Comparison of ENCODE assay signal across 9 mouse cellular contexts in the genomic region with DNA sequence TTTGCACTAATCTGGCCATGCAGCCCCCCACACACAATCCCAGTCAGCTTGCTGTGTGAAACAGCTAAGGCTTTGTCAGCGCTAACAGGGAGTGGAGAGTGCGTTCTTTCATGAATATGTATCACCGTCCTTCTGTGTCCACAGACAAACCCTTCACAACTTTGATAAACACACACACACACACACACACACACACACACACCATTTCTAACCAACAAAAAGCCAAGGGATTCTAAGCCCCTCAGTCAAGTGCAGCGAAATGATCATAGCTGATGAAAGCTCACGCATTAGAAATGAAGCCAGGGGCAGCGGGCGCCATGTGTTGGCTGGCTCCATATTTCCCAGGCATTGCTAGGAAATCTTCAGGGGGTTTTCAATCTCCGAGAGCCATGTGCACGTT. TPM values are rescaled to one million over a fixed set of nuclear protein-coding genes. Genes with fewer than 3 reads are reported as not detected.
DNase-seq lines count a peak whose midpoint lies in the region; ATAC-seq and TF ChIP-seq lines count a peak whose summit lies in the region.
"Had no signal": no experiment of that assay in that cellular context is flagged by ENCODE, and none has a peak within 500 bp of the region (broad histone marks: within the 10 kb centered on the region; RNA-seq: fewer than 3 reads in every experiment).

No protein-coding gene starts in this region.

- no peak overlapping the region for H3K9ac ChIP-seq in lung, embryonic 16.5 days (ENCODE audit: low read length)
- H3K9ac ChIP-seq in forebrain, embryonic 13.5 days = peak overlapping the region; percentile 23; the same call in 1 of the 2 replicates
- no peak overlapping the region for H3K9ac ChIP-seq in limb, embryonic 15.5 days
- no peak overlapping the region for H3K9ac ChIP-seq in intestine, postnatal 0 days (ENCODE audit: low read depth, low read length)

- no peak overlapping the region for H3K4me3 ChIP-seq in lung, embryonic 16.5 days (ENCODE audit: low read length)
- peak overlapping the region; percentile 26 for H3K4me3 ChIP-seq in forebrain, embryonic 13.5 days
- H3K4me3 ChIP-seq in limb, embryonic 15.5 days = no peak overlapping the region
- no peak overlapping the region for H3K4me3 ChIP-seq in intestine, postnatal 0 days (ENCODE audit: low read depth, low read length)

- no peak for TF ChIP-seq CTCF in intestine, postnatal 0 days (IDR thresholded peaks at IDR 0.05; ENCODE audit: low read depth)

- 0 out of 2 replicates have a peak overlapping the region, but pooled peaks have one; percentile 0 for H3K4me2 ChIP-seq in lung, embryonic 16.5 days (ENCODE audit: low read depth, low read length)
- H3K4me2 ChIP-seq in forebrain, embryonic 13.5 days = peak overlapping the region; percentile 55
- 0 out of 2 replicates have a peak overlapping the region, but pooled peaks have one; percentile 2 for H3K4me2 ChIP-seq in limb, embryonic 15.5 days
- no peak overlapping the region for H3K4me2 ChIP-seq in intestine, postnatal 0 days (replicated peaks; ENCODE audit: low read depth)

- H3K4me1 ChIP-seq in lung, embryonic 16.5 days (replicated peaks; ENCODE audit: control insufficient read depth, insufficient read depth, low read length) = no peaks in the 10 kb centered on the region
- peaks cover 63% of the 10 kb centered on the region for H3K4me1 ChIP-seq in forebrain, embryonic 13.5 days
- H3K4me1 ChIP-seq in limb, embryonic 15.5 days = 0 out of 2 replicates have a peak, but pooled peaks cover 6% of the 10 kb centered on the region
- H3K4me1 ChIP-seq in intestine, postnatal 0 days (replicated peaks; ENCODE audit: control insufficient read depth, insufficient read depth, low read length) = no peaks in the 10 kb centered on the region

- H3K27me3 ChIP-seq in lung, embryonic 16.5 days (ENCODE audit: control insufficient read depth, insufficient read depth, low read depth, low read length) = peaks cover 9% of the 10 kb centered on the region
- peaks cover 49% of the 10 kb centered on the region for H3K27me3 ChIP-seq in forebrain, embryonic 13.5 days
- peaks cover 50% of the 10 kb centered on the region for H3K27me3 ChIP-seq in limb, embryonic 15.5 days
- no peaks in the 10 kb centered on the region; the same call in 1 of the 2 replicates for H3K27me3 ChIP-seq in intestine, postnatal 0 days (replicated peaks; ENCODE audit: control insufficient read depth, insufficient read depth, low read length)

- H3K27ac ChIP-seq in lung, embryonic 16.5 days (ENCODE audit: low read length) = no peak overlapping the region
- H3K27ac ChIP-seq in forebrain, embryonic 13.5 days = peak overlapping the region; percentile 93
- H3K27ac ChIP-seq in limb, embryonic 15.5 days = no peak overlapping the region
- no peak overlapping the region for H3K27ac ChIP-seq in intestine, postnatal 0 days (ENCODE audit: low read depth, low read length)

- H3K36me3 ChIP-seq in lung, embryonic 16.5 days (ENCODE audit: control insufficient read depth, insufficient read depth, low read length) = no peaks in the 10 kb centered on the region
- no peaks in the 10 kb centered on the region for H3K36me3 ChIP-seq in forebrain, embryonic 13.5 days (ENCODE audit: poor library complexity, severe bottlenecking)
- H3K36me3 ChIP-seq in limb, embryonic 15.5 days = no peaks in the 10 kb centered on the region
- H3K36me3 ChIP-seq in intestine, postnatal 0 days (ENCODE audit: control insufficient read depth, insufficient read depth) = no peaks in the 10 kb centered on the region

- WGBS in lung, embryonic 16.5 days = 29% methylated on average over 9 of the region's 9 CpGs
- WGBS in forebrain, embryonic 13.5 days = 0% methylated on average over 9 of the region's 9 CpGs
- WGBS in limb, embryonic 15.5 days = 21% methylated on average over 9 of the region's 9 CpGs
- WGBS in intestine, postnatal 0 days = 55% methylated on average over 9 of the region's 9 CpGs

- no peak for DNase-seq in lung, postnatal 36 days
- peak; percentile 60 for DNase-seq in retina, postnatal 1 day
- DNase-seq in Muller cell, postnatal 12 days (ENCODE audit: inconsistent ontology term) = no peak
- no peak for DNase-seq in T-cell, adult 2 months (ENCODE audit: low spot score)
- DNase-seq: lung, postnatal 10 days had no signal

- no peaks in the 10 kb centered on the region for H3K9me3 ChIP-seq in lung, embryonic 16.5 days (ENCODE audit: control insufficient read depth, low read length)
- no peaks in the 10 kb centered on the region for H3K9me3 ChIP-seq in forebrain, embryonic 13.5 days (replicated peaks)
- no peaks in the 10 kb centered on the region for H3K9me3 ChIP-seq in limb, embryonic 15.5 days
- no peaks in the 10 kb centered on the region for H3K9me3 ChIP-seq in intestine, postnatal 0 days (ENCODE audit: control insufficient read depth)

- no peak for ATAC-seq in lung, embryonic 16.5 days (ENCODE audit: low read depth)
- peak; percentile 72 for ATAC-seq in forebrain, embryonic 13.5 days
- ATAC-seq in limb, embryonic 15.5 days (ENCODE audit: insufficient number of reproducible peaks, low FRiP score, low TSS enrichment, low read depth) = no peak
- no peak for ATAC-seq in intestine, postnatal 0 days

RNA-seq across cellular contexts. Expression of gene Alpk1, which starts 31.1 kb away (rescaled TPM):
- 1.6 and 2.1 TPM in 2 replicates for polyA plus RNA-seq in lung, embryonic 16.5 days (2015; fragmentation: Nextera tagmentation; extraction: Ambion mirVana)
- 1.1 and 1.4 TPM in 2 replicates for polyA plus RNA-seq in forebrain, embryonic 13.5 days (2015; fragmentation: Nextera tagmentation; extraction: Ambion mirVana)
- polyA plus RNA-seq in limb, embryonic 15.5 days (2015; fragmentation: Nextera tagmentation; extraction: Ambion mirVana) = 0.79 and 1.5 TPM in 2 replicates
- polyA plus RNA-seq in intestine, postnatal 0 days (2015; fragmentation: Nextera tagmentation; extraction: Ambion mirVana) = 0.85 and 1.6 TPM in 2 replicates

RNA-seq across cellular contexts. Expression of gene Tifa, which starts 40.3 kb away (rescaled TPM):
- polyA plus RNA-seq in lung, embryonic 16.5 days (2015; fragmentation: Nextera tagmentation; extraction: Ambion mirVana) = 5.7 and 6.3 TPM in 2 replicates
- polyA plus RNA-seq in forebrain, embryonic 13.5 days (2015; fragmentation: Nextera tagmentation; extraction: Ambion mirVana) = 4.9 and 5.0 TPM in 2 replicates
- 3.2 and 3.3 TPM in 2 replicates for polyA plus RNA-seq in limb, embryonic 15.5 days (2015; fragmentation: Nextera tagmentation; extraction: Ambion mirVana)
- polyA plus RNA-seq in intestine, postnatal 0 days (2015; fragmentation: Nextera tagmentation; extraction: Ambion mirVana) = 63.0 and 71.8 TPM in 2 replicates
